ENCODE assay signal across 8 mouse cellular contexts in the genomic region with DNA sequence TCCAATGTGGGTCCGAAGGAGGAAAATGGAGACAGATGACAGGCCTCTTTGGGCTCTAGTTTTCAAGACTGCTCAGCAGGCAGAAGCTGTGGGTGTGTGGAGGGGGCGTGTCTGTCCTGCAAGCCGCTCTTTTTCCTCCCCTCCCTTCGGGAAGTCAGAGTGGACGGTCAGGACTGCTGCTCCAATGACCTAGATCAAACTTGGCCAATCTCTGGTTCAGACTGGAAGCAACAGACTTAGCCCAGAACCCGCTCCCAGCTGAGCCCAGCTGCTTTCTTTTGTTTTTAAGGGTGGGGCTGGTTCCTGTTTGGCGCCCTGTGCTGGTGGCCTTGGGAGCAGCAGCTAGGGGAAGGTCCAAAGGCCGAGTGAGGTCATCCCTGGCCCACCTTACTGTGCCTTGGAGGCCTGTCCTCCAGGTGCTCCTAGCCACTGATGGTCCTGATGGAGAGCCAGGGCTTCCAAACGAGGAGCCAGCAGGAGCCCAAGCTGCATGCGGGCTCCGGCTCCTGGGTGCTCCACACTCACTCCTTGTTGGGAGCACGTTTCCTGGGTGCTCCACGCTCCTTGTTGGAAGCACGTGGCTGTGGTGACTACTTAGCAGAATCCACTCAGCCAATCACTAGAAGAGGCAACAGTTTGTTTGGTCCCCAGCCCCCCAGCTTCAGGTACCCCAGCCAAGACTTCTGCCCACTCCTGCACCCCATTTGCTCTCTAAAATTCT. TPM values are rescaled to one million over a fixed set of nuclear protein-coding genes. Genes with fewer than 3 reads are reported as not detected.
DNase-seq lines count a peak whose midpoint lies in the region; ATAC-seq and TF ChIP-seq lines count a peak whose summit lies in the region.

No protein-coding gene starts in this region.

- peak; percentile 22 for DNase-seq in layer of hippocampus, adult 9-11 months
- no peak for DNase-seq in layer of hippocampus, adult 11-12 months (ENCODE audit: low spot score)
- DNase-seq in embryo, embryonic 11 days, result peak; percentile 65
- peak; percentile 90 to 93 for DNase-seq in heart, adult 9 months (ENCODE audit: low spot score in 2 of 2)
- DNase-seq in kidney, adult 8-10 months, result peak; percentile 83 to 89
- peak; percentile 97 for DNase-seq in lung, postnatal 0 days (ENCODE audit: low spot score)
- DNase-seq in retina, embryonic 14.5 days (ENCODE audit: low spot score), result peak; percentile 75
- no peak for DNase-seq in frontal cortex, postnatal 25 days (ENCODE audit: low spot score in 2 of 2)

- no peaks in the 10 kb centered on the region for H3K9me3 ChIP-seq in lung, postnatal 0 days (ENCODE audit: low read length)

- WGBS in lung, postnatal 0 days, result 22% methylated on average over 14 of the region's 14 CpGs

- no peak overlapping the region for H3K4me3 ChIP-seq in lung, postnatal 0 days (ENCODE audit: low read depth, low read length)

- H3K27ac ChIP-seq in lung, postnatal 0 days (ENCODE audit: low read length), result peak overlapping the region; percentile 80

- H3K9ac ChIP-seq in lung, postnatal 0 days (replicated peaks; ENCODE audit: low read depth), result no peak overlapping the region

- peak; percentile 81 for TF ChIP-seq EP300 in lung, postnatal 0 days (IDR thresholded peaks at IDR 0.05)

- peak; percentile 68 for ATAC-seq in lung, postnatal 0 days

- no peaks in the 10 kb centered on the region for H3K36me3 ChIP-seq in lung, postnatal 0 days (ENCODE audit: insufficient read depth, low read length)

- TF ChIP-seq CTCF in lung, postnatal 0 days (IDR thresholded peaks at IDR 0.05), result peak; percentile 68

- H3K4me1 ChIP-seq in lung, postnatal 0 days (ENCODE audit: insufficient read depth, low read depth, low read length), result peaks cover 42% of the 10 kb centered on the region

- no peaks in the 10 kb centered on the region for H3K27me3 ChIP-seq in lung, postnatal 0 days (replicated peaks; ENCODE audit: insufficient read depth, low read length)

- H3K4me2 ChIP-seq in lung, postnatal 0 days (replicated peaks; ENCODE audit: low read depth, low read length), result peak overlapping the region; percentile 32; the same call in 1 of the 2 replicates

RNA-seq across cellular contexts. Expression of gene Trim8, which starts 23.3 kb away (rescaled TPM):
- 34.1 and 34.8 TPM in 2 replicates for polyA plus RNA-seq in lung, postnatal 0 days (2015; fragmentation: Nextera tagmentation; extraction: Ambion mirVana)

RNA-seq across cellular contexts. Expression of gene Arl3, which starts 48.2 kb away (rescaled TPM):
- 52.6 and 70.9 TPM in 2 replicates for polyA plus RNA-seq in lung, postnatal 0 days (2015; fragmentation: Nextera tagmentation; extraction: Ambion mirVana)

RNA-seq across cellular contexts. Expression of gene Sfxn2, which starts 48.4 kb away (rescaled TPM):
- polyA plus RNA-seq in lung, postnatal 0 days (2015; fragmentation: Nextera tagmentation; extraction: Ambion mirVana), result 18.4 and 19.6 TPM in 2 replicates

Comparison
In these comparisons a context has a peak if more than half of its experiments do, and no peak if none do; other contexts are left out.
1. DNase-seq: peak in layer of hippocampus, adult 9-11 months (single experiment), embryo, embryonic 11 days (single experiment), heart, adult 9 months (2 of 2), kidney, adult 8-10 months (2 of 2), lung, postnatal 0 days (single experiment) and retina, embryonic 14.5 days (single experiment); none in layer of hippocampus, adult 11-12 months (single experiment) and frontal cortex, postnatal 25 days (0 of 2).